Mouse (Mus musculus): ENCODE data around the gene Dlx3. TPM values are rescaled to one million over a fixed set of nuclear protein-coding genes. Genes with fewer than 3 reads are reported as not detected.

Dlx3 gene
- polyA plus RNA-seq, 1 experiment from 2014 or later: 1.4 TPM

GRCm38 (mm10) chr11:95106440-95107236 is 13.3 kb upstream of the Dlx3 start:
- no peak overlapping the region for H3K9ac ChIP-seq (ENCODE audit: low read length)
- H3K36me3 ChIP-seq (ENCODE audit: control insufficient read depth, insufficient read depth, low read length): no peaks in the 10 kb centered on the region
- no peaks in the 10 kb centered on the region for H3K27me3 ChIP-seq (ENCODE audit: control insufficient read depth, insufficient read depth, low read length)
- H3K27ac ChIP-seq (ENCODE audit: low read depth, low read length): no peak overlapping the region
- no peak; the same call in none of the 2 replicates for ATAC-seq (replicated peaks; ENCODE audit: low FRiP score)
- H3K9me3 ChIP-seq (ENCODE audit: control insufficient read depth, low read length): no peaks in the 10 kb centered on the region
- peaks cover 6% of the 10 kb centered on the region; the same call in 1 of the 2 replicates for H3K4me1 ChIP-seq (replicated peaks; ENCODE audit: control insufficient read depth, insufficient read depth, low read length)
- 36% methylated on average over 23 of the region's 23 CpGs for WGBS
- DNase-seq (ENCODE audit: low spot score): peak; percentile 87
- no peak overlapping the region for H3K4me3 ChIP-seq (ENCODE audit: low read depth, low read length)
- 0 out of 2 replicates have a peak overlapping the region, but pooled peaks have one; percentile 11 for H3K4me2 ChIP-seq (ENCODE audit: low read depth, low read length, severe bottlenecking)

GRCm38 (mm10) chr11:95109000-95109399 is 10.9 kb upstream of the Dlx3 start:
- H3K9ac ChIP-seq (ENCODE audit: low read length): no peak overlapping the region
- peaks cover 6% of the 10 kb centered on the region; the same call in 1 of the 2 replicates for H3K4me1 ChIP-seq (replicated peaks; ENCODE audit: control insufficient read depth, insufficient read depth, low read length)
- DNase-seq (ENCODE audit: low spot score) (no peak), ATAC-seq (replicated peaks; ENCODE audit: low FRiP score) (no peak)
- H3K9me3 ChIP-seq (ENCODE audit: control insufficient read depth, low read length): no peaks in the 10 kb centered on the region
- H3K36me3 ChIP-seq (ENCODE audit: control insufficient read depth, insufficient read depth, low read length): no peaks in the 10 kb centered on the region
- WGBS: 89% methylated on average over 2 of the region's 2 CpGs
- no peak overlapping the region for H3K4me3 ChIP-seq (ENCODE audit: low read depth, low read length)
- H3K27me3 ChIP-seq (ENCODE audit: control insufficient read depth, insufficient read depth, low read length): no peaks in the 10 kb centered on the region
- no peak overlapping the region for H3K27ac ChIP-seq (ENCODE audit: low read depth, low read length)
- no peak overlapping the region for H3K4me2 ChIP-seq (ENCODE audit: low read depth, low read length, severe bottlenecking)

- Histone ChIP-seq H3K4me1 (replicated peaks; ENCODE audit: control insufficient read depth, insufficient read depth, low read length) (peaks cover 6% of the 10 kb centered on the region; the same call in 1 of the 2 replicates), H3K36me3 (ENCODE audit: control insufficient read depth, insufficient read depth, low read length) (no peaks in the 10 kb centered on the region), H3K27me3 (ENCODE audit: control insufficient read depth, insufficient read depth, low read length) (no peaks in the 10 kb centered on the region), H3K9me3 (ENCODE audit: control insufficient read depth, low read length) (no peaks in the 10 kb centered on the region), H3K9ac (ENCODE audit: low read length) (no peak overlapping the region), H3K27ac (ENCODE audit: low read depth, low read length) (no peak overlapping the region), H3K4me3 (ENCODE audit: low read depth, low read length) (no peak overlapping the region), H3K4me2 (ENCODE audit: low read depth, low read length, severe bottlenecking) (no peak overlapping the region)
- DNase-seq (ENCODE audit: low spot score) (no peak), ATAC-seq (replicated peaks; ENCODE audit: low FRiP score) (no peak)
- WGBS: 86% methylated on average over 7 of the region's 7 CpGs
Measured at GRCm38 (mm10) chr11:95110081-95110480, 9.8 kb upstream of the Dlx3 start.

- peak; percentile 82 for DNase-seq (ENCODE audit: low spot score)
- Histone ChIP-seq H3K27ac (ENCODE audit: low read depth, low read length) (no peak overlapping the region), H3K36me3 (ENCODE audit: control insufficient read depth, insufficient read depth, low read length) (no peaks in the 10 kb centered on the region), H3K9ac (ENCODE audit: low read length) (no peak overlapping the region), H3K4me2 (ENCODE audit: low read depth, low read length, severe bottlenecking) (no peak overlapping the region), H3K4me1 (replicated peaks; ENCODE audit: control insufficient read depth, insufficient read depth, low read length) (peaks cover 10% of the 10 kb centered on the region), H3K4me3 (ENCODE audit: low read depth, low read length) (no peak overlapping the region), H3K27me3 (ENCODE audit: control insufficient read depth, insufficient read depth, low read length) (peaks cover 42% of the 10 kb centered on the region), H3K9me3 (ENCODE audit: control insufficient read depth, low read length) (no peaks in the 10 kb centered on the region)
- WGBS: 4% methylated on average over 6 of the region's 6 CpGs
- peak; percentile 59 for ATAC-seq (replicated peaks; ENCODE audit: low FRiP score)
Measured at GRCm38 (mm10) chr11:95117030-95117429, 2.9 kb upstream of the Dlx3 start.

- H3K36me3 ChIP-seq (ENCODE audit: control insufficient read depth, insufficient read depth, low read length): no peaks in the 10 kb centered on the region
- no peak overlapping the region for H3K4me2 ChIP-seq (ENCODE audit: low read depth, low read length, severe bottlenecking)
- DNase-seq (ENCODE audit: low spot score) (peak; percentile 85), ATAC-seq (replicated peaks; ENCODE audit: low FRiP score) (0 out of 2 replicates have a peak, but pooled peaks have one; percentile 37)
- H3K9me3 ChIP-seq (ENCODE audit: control insufficient read depth, low read length): no peaks in the 10 kb centered on the region
- H3K4me1 ChIP-seq (replicated peaks; ENCODE audit: control insufficient read depth, insufficient read depth, low read length): peaks cover 10% of the 10 kb centered on the region
- H3K9ac ChIP-seq (ENCODE audit: low read length): no peak overlapping the region
- H3K27ac ChIP-seq (ENCODE audit: low read depth, low read length): no peak overlapping the region
- WGBS: 3% methylated on average over 8 of the region's 8 CpGs
- H3K4me3 ChIP-seq (ENCODE audit: low read depth, low read length): no peak overlapping the region
- H3K27me3 ChIP-seq (ENCODE audit: control insufficient read depth, insufficient read depth, low read length): peaks cover 57% of the 10 kb centered on the region
Measured at GRCm38 (mm10) chr11:95118505-95118904, 1.4 kb upstream of the Dlx3 start.

- Histone ChIP-seq H3K9ac (ENCODE audit: low read length) (no peak overlapping the region), H3K4me1 (replicated peaks; ENCODE audit: control insufficient read depth, insufficient read depth, low read length) (peaks cover 13% of the 10 kb centered on the region)
- under 1% methylated on average over 21 of the region's 21 CpGs for WGBS
Measured at GRCm38 (mm10) chr11:95120633-95121020, 708 bp downstream of the Dlx3 start.

GRCm38 (mm10) chr11:95121161-95122099 is 1.5 kb downstream of the Dlx3 start:
- peak overlapping the region; percentile 3; the same call in 1 of the 2 replicates for H3K9ac ChIP-seq (ENCODE audit: low read length)
- WGBS: under 1% methylated on average over 58 of the region's 63 CpGs
- no peak overlapping the region for H3K27ac ChIP-seq (ENCODE audit: low read depth, low read length)
- peaks cover 13% of the 10 kb centered on the region for H3K4me1 ChIP-seq (replicated peaks; ENCODE audit: control insufficient read depth, insufficient read depth, low read length)
- peak overlapping the region; percentile 11; the same call in 1 of the 2 replicates for H3K4me3 ChIP-seq (ENCODE audit: low read depth, low read length)
- no peaks in the 10 kb centered on the region for H3K36me3 ChIP-seq (ENCODE audit: control insufficient read depth, insufficient read depth, low read length)
- H3K4me2 ChIP-seq (ENCODE audit: low read depth, low read length, severe bottlenecking): peak overlapping the region; percentile 42
- H3K27me3 ChIP-seq (ENCODE audit: control insufficient read depth, insufficient read depth, low read length): peaks cover 77% of the 10 kb centered on the region
- ATAC-seq (replicated peaks; ENCODE audit: low FRiP score): no peak
- no peak for DNase-seq (ENCODE audit: low spot score)
- H3K9me3 ChIP-seq (ENCODE audit: control insufficient read depth, low read length): no peaks in the 10 kb centered on the region

More at GRCm38 (mm10) chr11:95120633-95121020, 708 bp downstream of the Dlx3 start:
- Histone ChIP-seq H3K27ac (ENCODE audit: low read depth, low read length) (no peak overlapping the region), H3K4me3 (ENCODE audit: low read depth, low read length) (peak overlapping the region; percentile 32), H3K27me3 (ENCODE audit: control insufficient read depth, insufficient read depth, low read length) (peaks cover 76% of the 10 kb centered on the region), H3K9me3 (ENCODE audit: control insufficient read depth, low read length) (no peaks in the 10 kb centered on the region), H3K36me3 (ENCODE audit: control insufficient read depth, insufficient read depth, low read length) (no peaks in the 10 kb centered on the region), H3K4me2 (ENCODE audit: low read depth, low read length, severe bottlenecking) (peak overlapping the region; percentile 70)
- ATAC-seq (replicated peaks; ENCODE audit: low FRiP score): no peak
- no peak for DNase-seq (ENCODE audit: low spot score)

DNA sequence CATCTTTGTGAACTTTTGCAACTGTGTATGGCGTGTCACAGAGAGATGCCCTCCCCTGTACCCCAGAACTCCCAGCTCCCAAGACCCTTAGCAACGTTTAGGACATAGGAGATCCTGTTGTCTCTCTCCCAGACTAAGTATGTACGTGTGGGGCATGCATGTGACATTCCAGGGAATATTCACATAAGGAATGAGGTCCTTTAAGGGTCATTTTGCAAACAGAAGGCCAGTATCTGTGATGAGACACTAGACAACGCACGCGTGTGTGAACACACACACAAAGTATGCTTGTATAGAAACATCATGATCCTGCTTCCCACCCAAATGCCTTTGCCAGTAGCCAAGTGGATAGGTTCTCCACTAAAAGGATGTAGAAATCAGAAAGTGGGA is 2.2 kb downstream of the Dlx3 start:
- 18% methylated on average over 6 of the region's 6 CpGs for WGBS
- peaks cover 17% of the 10 kb centered on the region for H3K4me1 ChIP-seq (replicated peaks; ENCODE audit: control insufficient read depth, insufficient read depth, low read length)
- H3K4me3 ChIP-seq (ENCODE audit: low read depth, low read length): no peak overlapping the region
- no peak overlapping the region for H3K4me2 ChIP-seq (ENCODE audit: low read depth, low read length, severe bottlenecking)
- no peak overlapping the region for H3K27ac ChIP-seq (ENCODE audit: low read depth, low read length)
- no peak for DNase-seq (ENCODE audit: low spot score)
- no peaks in the 10 kb centered on the region for H3K36me3 ChIP-seq (ENCODE audit: control insufficient read depth, insufficient read depth, low read length)
- no peak for ATAC-seq (replicated peaks; ENCODE audit: low FRiP score)
- H3K27me3 ChIP-seq (ENCODE audit: control insufficient read depth, insufficient read depth, low read length): peaks cover 77% of the 10 kb centered on the region
- no peak overlapping the region for H3K9ac ChIP-seq (ENCODE audit: low read length)
- no peaks in the 10 kb centered on the region for H3K9me3 ChIP-seq (ENCODE audit: control insufficient read depth, low read length)
